Mouse (Mus musculus): ENCODE data around the gene Vasp. TPM values are rescaled to one million over a fixed set of nuclear protein-coding genes. Genes with fewer than 3 reads are reported as not detected.

Vasp gene
- total RNA-seq, 1 experiment from 2014 or later = 99.8 TPM

- ATAC-seq (replicated peaks in 1 of 2; ENCODE audit: insufficient read depth in 1 of 2, low FRiP score in 2 of 2, low TSS enrichment in 1 of 2, low read depth in 1 of 2, poor library complexity in 2 of 2, severe bottlenecking in 2 of 2) = no peak
These were observed 42.2 kb downstream of the Vasp start for GRCm38 (mm10) chr7:19229404-19229803.

DNA sequence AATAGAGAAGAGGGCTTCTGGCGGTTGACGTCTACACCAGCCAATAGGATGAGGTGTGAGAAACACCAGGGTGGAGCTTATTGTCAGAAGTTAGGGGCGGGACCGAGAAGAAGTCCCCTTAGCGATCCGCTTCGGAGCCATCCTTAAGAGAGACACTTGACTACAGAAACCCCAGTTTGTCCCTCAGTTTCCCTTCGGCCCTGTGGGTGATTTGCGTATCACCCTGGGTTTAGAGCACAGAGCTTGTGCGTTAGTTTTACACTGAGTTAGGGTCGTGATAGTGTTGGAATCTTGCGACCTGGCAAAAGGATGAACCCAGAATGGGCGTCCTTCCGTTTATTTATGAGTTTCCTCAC, 42.8 kb downstream of the Vasp start:
- ATAC-seq (replicated peaks in 1 of 2; ENCODE audit: insufficient read depth in 1 of 2, low FRiP score in 2 of 2, low TSS enrichment in 1 of 2, low read depth in 1 of 2, poor library complexity in 2 of 2, severe bottlenecking in 2 of 2) = no peak

GRCm38 (mm10) chr7:19227883-19228792, 43.5 kb downstream of the Vasp start, which contains the start of gene Opa3:
Gene Opa3 (plus strand): TSS chr7:19228334.
- peak; percentile 89 to 90 for ATAC-seq (replicated peaks in 1 of 2; ENCODE audit: insufficient read depth in 1 of 2, low FRiP score in 2 of 2, low TSS enrichment in 1 of 2, low read depth in 1 of 2, poor library complexity in 2 of 2, severe bottlenecking in 2 of 2)

DNA sequence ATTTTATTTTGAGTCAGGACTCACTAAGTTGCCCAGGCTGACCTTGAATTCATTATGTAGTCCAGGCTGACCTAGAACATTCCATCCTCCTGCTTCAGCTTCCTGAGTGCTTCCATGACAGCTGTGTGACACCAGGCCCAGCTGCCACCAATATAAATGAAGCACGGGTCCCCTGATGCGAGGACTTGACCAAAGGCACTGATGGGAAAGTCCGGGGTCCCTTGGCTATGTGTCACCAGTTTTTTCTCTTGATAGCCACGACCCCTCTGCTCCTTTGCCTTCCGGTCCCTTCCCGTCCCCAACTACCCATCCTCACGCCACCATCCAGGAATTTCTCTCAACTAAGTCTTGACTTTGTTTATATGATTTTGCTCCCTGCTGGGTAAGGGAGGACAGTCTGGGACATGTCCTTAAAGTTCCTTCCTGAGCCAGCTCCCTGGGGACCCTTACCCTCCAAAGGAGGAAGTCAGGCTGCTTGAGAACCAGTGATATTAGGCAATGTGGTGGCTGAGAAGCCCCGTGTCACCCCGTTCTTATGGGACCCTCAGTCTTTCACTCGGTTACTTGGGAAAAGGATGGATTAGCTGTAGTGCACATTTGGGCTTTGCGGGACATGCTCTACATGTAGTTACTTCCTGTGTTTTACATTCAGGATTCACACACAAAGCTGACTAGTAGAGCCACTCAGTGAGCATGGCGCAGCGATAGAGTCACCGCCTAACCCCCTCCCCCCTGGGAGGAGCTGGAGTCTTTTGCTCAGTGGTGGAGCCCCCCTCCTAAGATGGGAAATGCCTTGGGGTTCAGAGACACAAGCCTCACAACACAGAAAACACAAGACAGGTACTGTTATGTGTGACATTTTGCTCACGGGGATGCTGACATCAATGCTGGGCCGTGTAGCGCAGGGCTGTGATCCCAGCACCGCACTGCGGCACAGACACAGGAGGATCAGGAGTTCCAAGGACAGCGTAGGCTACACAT, 44.5 kb downstream of the Vasp start:
- ATAC-seq (replicated peaks in 1 of 2; ENCODE audit: insufficient read depth in 1 of 2, low FRiP score in 2 of 2, low TSS enrichment in 1 of 2, low read depth in 1 of 2, poor library complexity in 2 of 2, severe bottlenecking in 2 of 2) = peak; percentile 1 to 6; a peak in 2 of 4 replicates

DNA sequence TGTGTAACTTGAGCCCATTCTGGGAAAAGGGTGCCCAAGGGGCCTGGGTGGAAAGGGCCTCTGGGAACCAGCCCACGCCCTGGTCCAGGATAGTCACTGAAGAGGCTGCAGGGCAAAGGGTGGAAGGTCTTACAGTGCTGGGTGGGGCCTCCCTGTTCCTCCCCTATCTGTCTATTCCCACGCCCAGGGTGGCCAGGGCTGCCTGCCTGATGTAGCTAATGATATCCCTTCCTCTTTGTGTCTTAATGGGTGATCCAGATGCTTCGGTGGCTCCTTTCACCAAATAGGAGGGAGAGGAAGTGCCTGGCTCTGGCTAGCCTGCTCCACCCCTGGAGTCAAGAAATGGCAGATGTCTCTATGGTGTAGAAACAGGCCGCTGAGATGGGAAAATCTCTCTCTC, 46.7 kb downstream of the Vasp start:
- no peak for ATAC-seq (replicated peaks in 1 of 2; ENCODE audit: insufficient read depth in 1 of 2, low FRiP score in 2 of 2, low TSS enrichment in 1 of 2, low read depth in 1 of 2, poor library complexity in 2 of 2, severe bottlenecking in 2 of 2)

DNA sequence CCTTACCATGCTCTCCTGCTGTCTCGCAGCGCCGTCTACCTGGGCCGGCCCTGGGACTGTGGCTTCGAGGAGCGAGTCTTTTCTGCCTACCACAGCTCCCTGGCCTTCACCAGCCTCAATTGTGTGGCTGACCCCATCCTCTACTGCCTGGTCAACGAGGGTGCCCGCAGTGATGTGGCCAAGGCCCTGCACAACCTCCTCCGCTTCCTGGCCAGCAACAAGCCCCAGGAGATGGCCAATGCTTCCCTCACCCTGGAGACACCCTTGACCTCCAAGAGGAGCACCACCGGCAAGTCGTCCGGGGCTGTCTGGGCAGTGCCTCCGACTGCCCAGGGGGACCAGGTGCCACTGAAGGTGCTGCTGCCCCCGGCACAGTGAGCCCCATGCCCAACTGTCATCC, 48.7 kb downstream of the Vasp start:
- no peak for ATAC-seq (replicated peaks in 1 of 2; ENCODE audit: insufficient read depth in 1 of 2, low FRiP score in 2 of 2, low TSS enrichment in 1 of 2, low read depth in 1 of 2, poor library complexity in 2 of 2, severe bottlenecking in 2 of 2)

GRCm38 (mm10) chr7:19222189-19222588, 49.4 kb downstream of the Vasp start:
- ATAC-seq (replicated peaks in 1 of 2; ENCODE audit: insufficient read depth in 1 of 2, low FRiP score in 2 of 2, low TSS enrichment in 1 of 2, low read depth in 1 of 2, poor library complexity in 2 of 2, severe bottlenecking in 2 of 2) = no peak

GRCm38 (mm10) chr7:19220061-19220460, 51.6 kb downstream of the Vasp start:
- ATAC-seq (replicated peaks in 1 of 2; ENCODE audit: insufficient read depth in 1 of 2, low FRiP score in 2 of 2, low TSS enrichment in 1 of 2, low read depth in 1 of 2, poor library complexity in 2 of 2, severe bottlenecking in 2 of 2) = no peak

DNA sequence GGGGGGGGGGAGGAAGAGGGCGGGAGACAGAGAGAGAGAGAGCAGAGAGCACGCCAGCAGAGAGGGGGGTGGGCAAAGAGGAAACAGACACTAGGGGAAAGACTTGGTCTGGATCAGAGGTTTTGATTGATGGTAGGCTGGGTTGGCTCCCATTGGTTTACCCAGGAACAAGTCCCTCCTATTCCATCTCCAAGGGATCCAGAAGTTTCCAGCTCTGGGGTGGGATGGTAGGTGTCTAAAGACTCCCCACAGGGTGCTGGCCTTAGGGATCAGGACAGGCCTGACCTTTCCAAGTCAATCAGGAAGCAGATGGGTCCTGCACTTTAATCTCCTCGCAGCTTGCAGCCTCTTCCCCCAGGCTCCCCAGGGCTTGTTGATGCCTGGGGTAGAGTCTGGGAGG, 53.7 kb downstream of the Vasp start:
- ATAC-seq (replicated peaks in 1 of 2; ENCODE audit: insufficient read depth in 1 of 2, low FRiP score in 2 of 2, low TSS enrichment in 1 of 2, low read depth in 1 of 2, poor library complexity in 2 of 2, severe bottlenecking in 2 of 2) = peak in 1 of 2 experiments; percentile 46; a peak in 2 of 4 replicates

DNA sequence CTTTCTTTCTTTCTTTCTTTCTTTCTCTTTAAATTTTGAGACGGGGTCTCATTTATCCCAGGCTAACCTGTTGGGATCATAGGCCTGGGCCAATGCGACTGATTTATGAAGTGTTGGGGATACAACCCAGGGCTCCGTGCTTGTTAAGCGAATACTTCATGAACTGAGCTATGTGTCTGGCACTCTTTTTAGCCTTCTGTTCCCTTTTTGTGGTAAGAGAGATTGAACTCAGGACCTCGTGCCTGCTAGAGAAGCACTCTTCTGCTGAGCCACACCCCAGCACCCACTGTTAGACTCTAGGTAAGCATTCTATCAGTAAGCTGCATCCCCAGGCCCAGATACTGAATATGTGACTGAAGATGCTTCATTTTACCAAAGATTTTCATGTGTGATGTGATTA, 54.1 kb downstream of the Vasp start:
- peak; percentile 42 to 56; a peak in 2 of 4 replicates for ATAC-seq (replicated peaks in 1 of 2; ENCODE audit: insufficient read depth in 1 of 2, low FRiP score in 2 of 2, low TSS enrichment in 1 of 2, low read depth in 1 of 2, poor library complexity in 2 of 2, severe bottlenecking in 2 of 2)

GRCm38 (mm10) chr7:19214940-19215339, 56.7 kb downstream of the Vasp start:
- peak; percentile 11 to 28; a peak in 1 of 4 replicates for ATAC-seq (replicated peaks in 1 of 2; ENCODE audit: insufficient read depth in 1 of 2, low FRiP score in 2 of 2, low TSS enrichment in 1 of 2, low read depth in 1 of 2, poor library complexity in 2 of 2, severe bottlenecking in 2 of 2)

- ATAC-seq (replicated peaks in 1 of 2; ENCODE audit: insufficient read depth in 1 of 2, low FRiP score in 2 of 2, low TSS enrichment in 1 of 2, low read depth in 1 of 2, poor library complexity in 2 of 2, severe bottlenecking in 2 of 2) = peak in 1 of 2 experiments; percentile 31; a peak in 1 of 4 replicates
These were observed 57.2 kb downstream of the Vasp start for GRCm38 (mm10) chr7:19214369-19214768.

DNA sequence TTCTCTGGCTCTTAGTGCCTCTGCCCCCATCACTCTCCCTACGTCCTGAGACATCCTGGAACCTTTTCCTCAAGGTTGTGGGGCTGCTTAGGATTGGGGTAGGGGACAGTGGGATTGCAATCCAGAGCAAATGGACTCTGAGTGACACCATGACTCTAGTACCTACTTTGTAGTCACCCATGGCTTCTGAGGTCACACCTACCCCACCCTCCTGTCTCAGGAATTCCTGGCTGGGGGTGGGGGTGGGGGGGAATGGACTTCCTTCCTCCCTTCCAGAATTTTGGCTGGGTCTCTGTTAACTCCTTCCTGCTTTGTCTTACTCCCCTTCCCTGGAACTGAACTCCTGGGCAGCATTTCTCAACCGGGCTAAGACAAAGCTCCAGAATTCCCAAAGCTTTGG, 58.2 kb downstream of the Vasp start:
- no peak for ATAC-seq (replicated peaks in 1 of 2; ENCODE audit: insufficient read depth in 1 of 2, low FRiP score in 2 of 2, low TSS enrichment in 1 of 2, low read depth in 1 of 2, poor library complexity in 2 of 2, severe bottlenecking in 2 of 2)

- peak; percentile 29 to 47; a peak in 1 of 4 replicates for ATAC-seq (replicated peaks in 1 of 2; ENCODE audit: insufficient read depth in 1 of 2, low FRiP score in 2 of 2, low TSS enrichment in 1 of 2, low read depth in 1 of 2, poor library complexity in 2 of 2, severe bottlenecking in 2 of 2)
These were observed 59.4 kb downstream of the Vasp start, which contains the start of gene Gpr4 for GRCm38 (mm10) chr7:19211996-19212755. Gene Gpr4 (plus strand): TSS chr7:19212538.

DNA sequence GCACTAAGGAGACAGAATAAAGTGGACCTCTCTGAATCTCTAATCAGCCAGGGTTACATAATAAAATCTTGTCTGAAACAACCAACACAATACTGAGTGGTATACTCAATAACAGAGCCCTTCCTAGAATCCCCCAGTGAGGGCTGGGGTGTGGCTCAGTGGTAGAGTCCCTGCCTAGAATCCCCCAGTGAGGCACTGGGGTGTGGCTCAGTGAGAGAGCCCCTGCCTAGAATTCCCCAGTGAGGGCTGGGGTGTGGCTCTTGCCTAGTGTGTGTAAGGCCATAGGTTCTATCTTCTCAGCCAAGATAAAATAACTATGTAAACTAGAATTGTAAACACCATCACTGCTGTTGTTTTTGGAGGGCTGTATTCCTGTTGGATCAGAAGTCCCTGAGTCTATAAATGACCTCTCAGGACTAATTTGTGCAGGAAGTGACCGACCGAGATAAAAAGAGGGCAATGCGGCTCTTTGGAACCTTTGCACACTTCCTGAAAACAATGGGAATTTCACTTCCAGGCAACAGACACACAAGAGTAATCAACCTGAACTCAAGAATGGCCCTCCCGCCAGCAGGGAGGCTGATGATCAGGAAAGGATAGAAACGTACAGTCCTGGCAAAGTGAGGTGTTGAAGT, 60.5 kb downstream of the Vasp start:
- no peak for ATAC-seq (replicated peaks in 1 of 2; ENCODE audit: insufficient read depth in 1 of 2, low FRiP score in 2 of 2, low TSS enrichment in 1 of 2, low read depth in 1 of 2, poor library complexity in 2 of 2, severe bottlenecking in 2 of 2)

DNA sequence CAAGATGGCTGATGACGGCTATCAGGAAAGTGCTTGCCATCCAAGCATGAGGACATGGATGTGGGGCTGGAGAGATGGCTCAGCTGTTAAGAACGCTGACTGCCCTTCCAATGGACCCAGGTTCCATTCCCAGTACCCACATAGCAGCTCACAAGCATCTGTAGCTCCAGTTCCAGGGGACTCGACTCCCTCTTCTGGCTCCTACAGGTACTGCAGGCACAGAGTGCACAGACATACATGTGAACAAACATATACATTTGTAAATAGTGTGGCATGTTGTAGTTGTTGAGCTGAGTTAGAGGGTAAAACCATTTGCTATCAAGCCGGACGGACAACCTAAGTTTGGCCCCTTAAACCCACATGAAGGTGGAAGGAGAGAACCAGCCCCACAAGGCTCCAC, 61.6 kb downstream of the Vasp start:
- no peak for ATAC-seq (replicated peaks in 1 of 2; ENCODE audit: insufficient read depth in 1 of 2, low FRiP score in 2 of 2, low TSS enrichment in 1 of 2, low read depth in 1 of 2, poor library complexity in 2 of 2, severe bottlenecking in 2 of 2)

DNA sequence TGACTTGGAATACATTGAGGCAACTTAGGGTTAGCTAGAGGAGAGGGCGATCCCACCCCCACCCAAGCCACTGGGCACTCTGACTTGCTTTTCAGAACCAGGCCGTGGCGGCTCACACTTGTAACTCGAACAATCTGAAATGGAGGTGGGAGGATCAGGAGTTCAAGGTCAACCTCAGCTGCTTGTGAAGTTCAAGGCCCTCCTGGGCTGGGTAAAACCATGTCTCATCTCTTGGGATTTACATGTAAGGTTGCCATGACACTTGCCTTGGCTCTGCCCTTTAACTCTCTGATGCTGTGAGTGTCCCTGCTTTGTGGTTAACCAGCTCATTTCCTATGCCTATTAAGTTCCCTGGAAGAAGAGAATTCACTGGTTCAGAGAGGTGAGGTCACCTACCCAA, 62.1 kb downstream of the Vasp start:
- ATAC-seq (replicated peaks in 1 of 2; ENCODE audit: insufficient read depth in 1 of 2, low FRiP score in 2 of 2, low TSS enrichment in 1 of 2, low read depth in 1 of 2, poor library complexity in 2 of 2, severe bottlenecking in 2 of 2) = no peak

All from hematopoietic stem cell, adult 5-6 weeks (primary cell).